ENCODE assay signal across 22 mouse cellular contexts in genomic region chr11:6738163-6738562, GRCm38 (mm10).
A peak's percentile ranks its signal among the peaks of the same experiment; 100 is the strongest.
DNase-seq lines count a peak whose midpoint lies in the region; ATAC-seq and TF ChIP-seq lines count a peak whose summit lies in the region.
"Had no signal": no experiment of that assay in that cellular context is flagged by ENCODE, and none has a peak within 500 bp of the region (broad histone marks: within the 10 kb centered on the region; RNA-seq: fewer than 3 reads in every experiment).

No protein-coding gene starts in this region.

- H3K27ac ChIP-seq in forebrain, embryonic 16.5 days (ENCODE audit: low read length) = no peak overlapping the region
- no peak overlapping the region for H3K27ac ChIP-seq in forebrain, embryonic 12.5 days
- no peak overlapping the region for H3K27ac ChIP-seq in midbrain, embryonic 15.5 days
- H3K27ac ChIP-seq in midbrain, embryonic 13.5 days = no peak overlapping the region
- no peak overlapping the region for H3K27ac ChIP-seq in midbrain, postnatal 0 days (ENCODE audit: low read depth, low read length)
- H3K27ac ChIP-seq: embryonic facial prominence, embryonic 10.5 days; embryonic facial prominence, embryonic 13.5 days; heart, embryonic 13.5 days; hindbrain, embryonic 12.5 days; hindbrain, embryonic 15.5 days had no signal

- H3K9me3 ChIP-seq in forebrain, embryonic 16.5 days (ENCODE audit: control insufficient read depth, low read length) = no peaks in the 10 kb centered on the region
- 0 out of 2 replicates have a peak, but pooled peaks cover 3% of the 10 kb centered on the region for H3K9me3 ChIP-seq in forebrain, embryonic 12.5 days
- no peaks in the 10 kb centered on the region for H3K9me3 ChIP-seq in midbrain, embryonic 15.5 days
- 0 out of 2 replicates have a peak, but pooled peaks cover 2% of the 10 kb centered on the region for H3K9me3 ChIP-seq in midbrain, embryonic 13.5 days
- H3K9me3 ChIP-seq in midbrain, postnatal 0 days (ENCODE audit: low read length) = no peaks in the 10 kb centered on the region
- H3K9me3 ChIP-seq: embryonic facial prominence, embryonic 10.5 days; embryonic facial prominence, embryonic 13.5 days; heart, embryonic 13.5 days; hindbrain, embryonic 12.5 days; hindbrain, embryonic 15.5 days had no signal

- no peak overlapping the region for H3K4me3 ChIP-seq in forebrain, embryonic 16.5 days (replicated peaks; ENCODE audit: low read length)
- no peak overlapping the region for H3K4me3 ChIP-seq in forebrain, embryonic 12.5 days (replicated peaks)
- no peak overlapping the region for H3K4me3 ChIP-seq in midbrain, embryonic 15.5 days
- no peak overlapping the region for H3K4me3 ChIP-seq in midbrain, embryonic 13.5 days (replicated peaks)
- H3K4me3 ChIP-seq in midbrain, postnatal 0 days (ENCODE audit: low read depth, low read length) = no peak overlapping the region
- H3K4me3 ChIP-seq: embryonic facial prominence, embryonic 10.5 days; embryonic facial prominence, embryonic 13.5 days; erythroblast, embryonic 14.5 days; heart, embryonic 13.5 days; hindbrain, embryonic 12.5 days; hindbrain, embryonic 15.5 days had no signal

- peak; percentile 47; the same call in 1 of the 2 replicates for ATAC-seq in forebrain, embryonic 16.5 days
- no peak for ATAC-seq in forebrain, embryonic 12.5 days (ENCODE audit: low FRiP score)
- 0 out of 2 replicates have a peak, but pooled peaks have one; percentile 37 for ATAC-seq in midbrain, embryonic 15.5 days (replicated peaks)
- ATAC-seq in midbrain, embryonic 13.5 days = no peak
- ATAC-seq in midbrain, postnatal 0 days (ENCODE audit: low FRiP score) = no peak
- ATAC-seq: CD4-positive, CD25-positive, alpha-beta regulatory T cell, adult 4 months had no signal

- no peak overlapping the region for H3K9ac ChIP-seq in forebrain, embryonic 16.5 days (replicated peaks; ENCODE audit: low read depth, low read length)
- no peak overlapping the region for H3K9ac ChIP-seq in forebrain, embryonic 12.5 days
- no peak overlapping the region for H3K9ac ChIP-seq in midbrain, embryonic 15.5 days
- H3K9ac ChIP-seq in midbrain, embryonic 13.5 days (replicated peaks) = no peak overlapping the region
- no peak overlapping the region for H3K9ac ChIP-seq in midbrain, postnatal 0 days (replicated peaks; ENCODE audit: low read length, poor library complexity, severe bottlenecking)
- H3K9ac ChIP-seq: embryonic facial prominence, embryonic 13.5 days; heart, embryonic 13.5 days; hindbrain, embryonic 12.5 days; hindbrain, embryonic 15.5 days had no signal

- no peaks in the 10 kb centered on the region for H3K27me3 ChIP-seq in forebrain, embryonic 16.5 days (replicated peaks; ENCODE audit: control insufficient read depth, insufficient read depth, low read length)
- H3K27me3 ChIP-seq in forebrain, embryonic 12.5 days = no peaks in the 10 kb centered on the region
- H3K27me3 ChIP-seq in midbrain, embryonic 15.5 days (replicated peaks) = no peaks in the 10 kb centered on the region
- no peaks in the 10 kb centered on the region for H3K27me3 ChIP-seq in midbrain, embryonic 13.5 days
- no peaks in the 10 kb centered on the region for H3K27me3 ChIP-seq in midbrain, postnatal 0 days (ENCODE audit: insufficient read depth, low read length)
- H3K27me3 ChIP-seq: embryonic facial prominence, embryonic 13.5 days; heart, embryonic 13.5 days; hindbrain, embryonic 12.5 days; hindbrain, embryonic 15.5 days had no signal

- H3K4me1 ChIP-seq in forebrain, embryonic 16.5 days (replicated peaks; ENCODE audit: control insufficient read depth, insufficient read depth, low read length) = no peaks in the 10 kb centered on the region
- no peaks in the 10 kb centered on the region for H3K4me1 ChIP-seq in forebrain, embryonic 12.5 days
- H3K4me1 ChIP-seq in midbrain, embryonic 15.5 days = no peaks in the 10 kb centered on the region
- no peaks in the 10 kb centered on the region for H3K4me1 ChIP-seq in midbrain, embryonic 13.5 days (replicated peaks)
- no peaks in the 10 kb centered on the region for H3K4me1 ChIP-seq in midbrain, postnatal 0 days (ENCODE audit: insufficient read depth, low read length)
- H3K4me1 ChIP-seq: embryonic facial prominence, embryonic 10.5 days; embryonic facial prominence, embryonic 13.5 days; heart, embryonic 13.5 days; hindbrain, embryonic 12.5 days; hindbrain, embryonic 15.5 days had no signal

- H3K4me2 ChIP-seq in forebrain, embryonic 16.5 days (ENCODE audit: low read length) = no peak overlapping the region
- H3K4me2 ChIP-seq in forebrain, embryonic 12.5 days = no peak overlapping the region
- H3K4me2 ChIP-seq in midbrain, embryonic 15.5 days = no peak overlapping the region
- H3K4me2 ChIP-seq in midbrain, embryonic 13.5 days (replicated peaks) = no peak overlapping the region
- H3K4me2 ChIP-seq in midbrain, postnatal 0 days (ENCODE audit: low read depth, low read length, poor library complexity, severe bottlenecking) = no peak overlapping the region
- H3K4me2 ChIP-seq: embryonic facial prominence, embryonic 13.5 days; heart, embryonic 13.5 days; hindbrain, embryonic 12.5 days; hindbrain, embryonic 15.5 days had no signal

- TF ChIP-seq CTCF in midbrain, postnatal 0 days (IDR thresholded peaks at IDR 0.05) = no peak

- 53% methylated on average over 3 of the region's 3 CpGs for WGBS in forebrain, embryonic 16.5 days
- whole genome bisulfite sequencing in forebrain, embryonic 12.5 days = 69% methylated on average over 3 of the region's 3 CpGs
- WGBS in midbrain, embryonic 15.5 days = 62% methylated on average over 3 of the region's 3 CpGs
- WGBS in midbrain, embryonic 13.5 days = 73% methylated on average over 3 of the region's 3 CpGs
- 71% methylated on average over 3 of the region's 3 CpGs for WGBS in midbrain, postnatal 0 days

- peak; percentile 22 for DNase-seq in midbrain, postnatal 0 days (ENCODE audit: low spot score)
- no peak for DNase-seq in ovary, adult 18-20 months (ENCODE audit: low spot score)
- DNase-seq: adrenal gland, adult 2 months; adrenal gland, postnatal 14 days; cerebellum, adult 11-12 months; cerebellum, adult 8-10 months; cerebellum, postnatal 10 days; cerebellum, postnatal 36 days; embryo, embryonic 11 days; gastrocnemius, postnatal 25 days; heart, adult 18-20 months had no signal

- H3K36me3 ChIP-seq in forebrain, embryonic 16.5 days (ENCODE audit: control insufficient read depth, insufficient read depth) = no peaks in the 10 kb centered on the region
- H3K36me3 ChIP-seq in forebrain, embryonic 12.5 days (replicated peaks) = no peaks in the 10 kb centered on the region
- H3K36me3 ChIP-seq in midbrain, embryonic 15.5 days (replicated peaks) = no peaks in the 10 kb centered on the region
- H3K36me3 ChIP-seq in midbrain, embryonic 13.5 days = no peaks in the 10 kb centered on the region
- H3K36me3 ChIP-seq in midbrain, postnatal 0 days (ENCODE audit: insufficient read depth, low read length) = no peaks in the 10 kb centered on the region
- H3K36me3 ChIP-seq: embryonic facial prominence, embryonic 10.5 days; embryonic facial prominence, embryonic 13.5 days; heart, embryonic 13.5 days; hindbrain, embryonic 12.5 days; hindbrain, embryonic 15.5 days had no signal

Comparison
In these comparisons a context has a peak if more than half of its experiments do, and no peak if none do; other contexts are left out.
1. ATAC-seq: peak in forebrain, embryonic 16.5 days (single experiment) and midbrain, embryonic 15.5 days (single experiment); none in forebrain, embryonic 12.5 days (single experiment), midbrain, embryonic 13.5 days (single experiment) and midbrain, postnatal 0 days (single experiment).